Mouse (Mus musculus) liver, embryonic 14.5 days (tissue): Measurements from ENCODE around the gene Nkd1.

ENCODE experiments used
- CTCF ChIP-seq: IDR thresholded peaks from 2 replicates; pipeline ENCODE4 v1.5.1; 2016; ENCODE audit warnings: antibody characterized with exemption, low read depth, control low read depth
- EP300 ChIP-seq: IDR thresholded peaks from 2 replicates; pipeline ENCODE4 v1.6.1; 2016; ENCODE audit warnings: antibody characterized with exemption, low read depth

DNA sequence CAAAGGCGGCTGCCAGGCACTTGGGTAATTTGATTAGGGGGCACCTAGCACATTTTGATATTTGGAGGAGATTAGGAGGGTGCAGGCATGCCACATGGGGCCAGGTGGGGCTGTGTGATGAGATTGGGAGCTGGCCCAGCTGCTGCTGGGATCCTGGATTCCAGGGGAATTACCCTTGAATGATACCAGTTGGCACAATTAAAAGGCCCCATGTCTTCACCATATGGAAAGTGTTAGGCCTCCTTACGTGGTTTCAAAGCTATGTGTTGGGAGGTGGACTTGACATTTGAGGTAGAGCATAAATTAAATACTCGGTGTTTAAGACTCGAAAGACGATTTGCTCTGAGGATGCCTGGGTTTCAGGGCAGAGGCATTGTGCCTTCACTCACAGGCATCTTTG, 5.1 kb downstream of the Nkd1 start:
- TF ChIP-seq EP300: no peak
- TF ChIP-seq CTCF: no peak
